Mouse (Mus musculus): ENCODE measurements around the gene Neurog1. TPM values are rescaled to one million over a fixed set of nuclear protein-coding genes. Genes with fewer than 3 reads are reported as not detected.

The Neurog1 gene
- polyA plus RNA-seq, 1 experiment from 2014 or later: not detected

GRCm38 (mm10) chr13:56258196-56259020 lies 6.4 kb upstream of the Neurog1 start:
- Histone ChIP-seq H3K4me2 (no peak overlapping the region), H3K9me3 (replicated peaks) (no peaks in the 10 kb centered on the region), H3K36me3 (no peaks in the 10 kb centered on the region), H3K4me1 (replicated peaks) (no peaks in the 10 kb centered on the region), H3K27me3 (peaks cover 92% of the 10 kb centered on the region), H3K9ac (no peak overlapping the region), H3K27ac (no peak overlapping the region), H3K4me3 (replicated peaks) (no peak overlapping the region)
- WGBS (ENCODE audit: insufficient replicate concordance): 3% methylated on average over 52 of the region's 52 CpGs
- ATAC-seq (ENCODE audit: low read depth): no peak
- no peak for DNase-seq

- Histone ChIP-seq H3K27ac (no peak overlapping the region), H3K4me2 (no peak overlapping the region), H3K36me3 (no peaks in the 10 kb centered on the region), H3K9me3 (replicated peaks) (no peaks in the 10 kb centered on the region), H3K4me1 (replicated peaks) (no peaks in the 10 kb centered on the region), H3K9ac (no peak overlapping the region), H3K4me3 (replicated peaks) (no peak overlapping the region), H3K27me3 (peaks cover 100% of the 10 kb centered on the region)
- WGBS (ENCODE audit: insufficient replicate concordance): 8% methylated on average over 12 of the region's 12 CpGs
- ATAC-seq (ENCODE audit: low read depth) (no peak), DNase-seq (no peak)
Measured at GRCm38 (mm10) chr13:56257469-56258153, 5.6 kb upstream of the Neurog1 start.

GRCm38 (mm10) chr13:56256716-56257299 lies 4.8 kb upstream of the Neurog1 start:
- DNase-seq (no peak), ATAC-seq (ENCODE audit: low read depth) (no peak)
- H3K27ac ChIP-seq: no peak overlapping the region
- no peaks in the 10 kb centered on the region for H3K36me3 ChIP-seq
- WGBS (ENCODE audit: insufficient replicate concordance): 14% methylated on average over 14 of the region's 14 CpGs
- H3K4me1 ChIP-seq (replicated peaks): no peaks in the 10 kb centered on the region
- H3K4me2 ChIP-seq: no peak overlapping the region
- H3K4me3 ChIP-seq (replicated peaks): no peak overlapping the region
- no peaks in the 10 kb centered on the region for H3K9me3 ChIP-seq (replicated peaks)
- H3K9ac ChIP-seq: no peak overlapping the region
- peaks cover 100% of the 10 kb centered on the region for H3K27me3 ChIP-seq

- H3K27ac ChIP-seq: no peak overlapping the region
- 11% methylated on average over 3 of the region's 3 CpGs for WGBS (ENCODE audit: insufficient replicate concordance)
- DNase-seq (no peak), ATAC-seq (ENCODE audit: low read depth) (no peak)
- no peaks in the 10 kb centered on the region for H3K36me3 ChIP-seq
- H3K4me2 ChIP-seq: no peak overlapping the region
- H3K9me3 ChIP-seq (replicated peaks): no peaks in the 10 kb centered on the region
- no peaks in the 10 kb centered on the region for H3K4me1 ChIP-seq (replicated peaks)
- no peak overlapping the region for H3K9ac ChIP-seq
- peaks cover 100% of the 10 kb centered on the region for H3K27me3 ChIP-seq
- no peak overlapping the region for H3K4me3 ChIP-seq (replicated peaks)
Measured at GRCm38 (mm10) chr13:56253379-56253778, 1.4 kb upstream of the Neurog1 start.

- Histone ChIP-seq H3K4me1 (replicated peaks) (no peaks in the 10 kb centered on the region), H3K27ac (no peak overlapping the region), H3K4me2 (no peak overlapping the region), H3K9ac (no peak overlapping the region), H3K27me3 (peaks cover 100% of the 10 kb centered on the region), H3K4me3 (replicated peaks) (no peak overlapping the region), H3K36me3 (no peaks in the 10 kb centered on the region), H3K9me3 (replicated peaks) (no peaks in the 10 kb centered on the region)
- 19% methylated on average over 8 of the region's 8 CpGs for WGBS (ENCODE audit: insufficient replicate concordance)
- ATAC-seq (ENCODE audit: low read depth): no peak
- DNase-seq: no peak
Measured at GRCm38 (mm10) chr13:56252783-56253182, 820 bp upstream of the Neurog1 start.

DNA sequence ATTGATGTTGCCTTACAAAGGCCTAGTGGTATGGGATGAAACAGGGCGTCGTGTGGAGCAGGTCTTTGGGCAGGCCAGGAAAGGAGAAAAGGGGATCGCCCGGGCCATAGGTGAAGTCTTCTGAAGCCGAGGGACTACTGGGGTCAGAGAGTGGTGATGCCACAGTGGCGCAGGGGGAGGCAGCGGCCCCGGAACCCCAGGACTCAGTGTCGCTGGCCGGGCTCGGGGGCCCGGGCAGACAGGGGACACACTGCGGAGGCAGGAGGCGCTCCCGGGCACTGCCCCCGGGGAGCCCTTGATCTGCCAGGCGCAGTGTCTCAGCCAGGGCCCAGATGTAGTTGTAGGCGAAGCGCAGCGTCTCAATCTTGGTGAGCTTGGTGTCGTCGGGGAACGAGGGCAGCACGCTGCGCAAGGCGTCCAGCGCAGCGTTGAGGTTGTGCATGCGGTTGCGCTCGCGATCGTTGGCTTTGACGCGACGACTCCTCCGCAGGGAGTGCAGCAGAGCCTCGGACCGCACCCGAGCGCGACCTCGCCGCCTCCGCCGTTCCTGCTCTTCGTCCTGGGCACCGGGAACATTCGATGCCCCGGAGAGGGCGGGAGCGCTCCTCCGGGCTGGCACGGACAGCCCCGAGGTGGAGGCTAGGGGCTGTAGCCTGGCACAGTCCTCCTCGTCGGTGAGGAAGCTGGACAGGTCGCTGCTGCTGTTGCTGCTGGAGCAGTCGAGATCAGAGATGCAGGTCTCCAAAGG lies 613 bp downstream of the Neurog1 start:
- no peak overlapping the region for H3K4me2 ChIP-seq

GRCm38 (mm10) chr13:56250551-56251161 lies 1.3 kb downstream of the Neurog1 start:
- Histone ChIP-seq H3K36me3 (no peaks in the 10 kb centered on the region), H3K4me3 (replicated peaks) (no peak overlapping the region), H3K4me1 (replicated peaks) (no peaks in the 10 kb centered on the region), H3K9ac (no peak overlapping the region), H3K4me2 (no peak overlapping the region), H3K9me3 (replicated peaks) (no peaks in the 10 kb centered on the region), H3K27ac (no peak overlapping the region), H3K27me3 (peaks cover 100% of the 10 kb centered on the region)
- DNase-seq (no peak), ATAC-seq (ENCODE audit: low read depth) (no peak)
- 3% methylated on average over 14 of the region's 14 CpGs for whole genome bisulfite sequencing (ENCODE audit: insufficient replicate concordance)

More for the DNA sequence above, 613 bp downstream of the Neurog1 start:
- no peak overlapping the region for H3K9ac ChIP-seq
- DNase-seq (no peak), ATAC-seq (ENCODE audit: low read depth) (no peak)
- no peak overlapping the region for H3K4me3 ChIP-seq (replicated peaks)
- no peaks in the 10 kb centered on the region for H3K36me3 ChIP-seq
- no peak overlapping the region for H3K27ac ChIP-seq
- peaks cover 100% of the 10 kb centered on the region for H3K27me3 ChIP-seq
- WGBS (ENCODE audit: insufficient replicate concordance): 2% methylated on average over 59 of the region's 59 CpGs
- no peaks in the 10 kb centered on the region for H3K4me1 ChIP-seq (replicated peaks)
- no peaks in the 10 kb centered on the region for H3K9me3 ChIP-seq (replicated peaks)

DNA sequence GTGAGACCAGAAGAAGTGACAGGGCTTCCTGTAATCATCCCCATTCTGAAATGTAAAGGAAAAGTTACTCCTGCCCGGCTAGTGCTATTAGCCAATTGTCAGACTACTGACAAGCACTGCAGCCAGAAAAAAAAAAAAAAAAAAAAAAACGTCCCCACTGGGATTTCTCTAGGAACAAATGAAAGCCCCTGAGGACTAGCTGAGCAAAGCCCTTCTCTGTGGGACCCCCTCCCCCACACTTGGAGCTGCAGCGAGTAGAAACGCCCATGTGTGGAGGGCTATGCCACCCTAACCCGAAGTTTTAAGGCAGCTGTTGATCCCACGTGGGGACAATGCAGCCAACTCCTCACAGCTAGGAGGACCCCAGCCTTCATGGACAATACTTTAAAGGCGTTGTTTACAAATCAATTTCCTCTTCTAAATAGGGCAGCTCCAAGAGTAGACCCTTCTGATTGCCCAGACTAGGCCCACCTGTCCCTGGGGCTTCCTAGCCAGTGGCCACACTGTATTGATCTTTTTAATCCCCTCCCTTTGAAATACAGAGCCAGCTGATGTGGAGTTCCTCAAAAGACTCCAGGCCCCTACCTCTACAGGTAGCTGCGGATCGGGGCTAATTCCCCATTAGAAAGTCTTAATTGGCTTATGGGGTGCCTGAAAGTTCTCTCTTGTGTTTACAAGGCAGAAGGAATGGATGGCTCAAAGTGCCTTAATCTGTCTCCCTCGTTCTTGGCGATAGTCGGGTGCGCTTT lies 2.2 kb downstream of the Neurog1 start:
- Histone ChIP-seq H3K27ac (no peak overlapping the region), H3K4me1 (replicated peaks) (no peaks in the 10 kb centered on the region), H3K9me3 (replicated peaks) (no peaks in the 10 kb centered on the region), H3K4me2 (no peak overlapping the region), H3K36me3 (no peaks in the 10 kb centered on the region), H3K9ac (no peak overlapping the region), H3K4me3 (replicated peaks) (no peak overlapping the region), H3K27me3 (peaks cover 92% of the 10 kb centered on the region)
- DNase-seq (no peak), ATAC-seq (ENCODE audit: low read depth) (no peak)
- WGBS (ENCODE audit: insufficient replicate concordance): 3% methylated on average over 13 of the region's 13 CpGs

DNA sequence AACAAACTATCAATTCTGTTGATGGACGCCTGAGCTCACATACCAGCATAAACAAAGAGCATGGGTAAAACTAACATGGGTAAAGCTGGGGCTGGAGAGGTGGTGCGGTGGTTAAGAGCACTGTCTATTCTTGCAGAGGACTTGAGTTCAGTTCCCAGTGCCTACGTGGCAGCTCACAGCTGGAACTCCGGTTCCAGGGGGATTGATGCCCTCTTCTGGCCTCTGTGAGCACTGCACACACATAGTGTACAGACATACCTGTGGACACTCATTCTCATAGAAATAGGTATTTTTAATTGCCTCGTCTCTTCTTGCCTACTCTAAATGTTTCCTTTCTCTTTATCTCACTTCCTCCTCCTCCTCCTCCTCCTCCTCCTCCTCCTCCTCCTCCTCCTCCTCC lies 8.9 kb downstream of the Neurog1 start:
- no peaks in the 10 kb centered on the region for H3K36me3 ChIP-seq
- no peak overlapping the region for H3K4me2 ChIP-seq
- WGBS (ENCODE audit: insufficient replicate concordance): 42% methylated on average over 5 of the region's 5 CpGs
- no peak for DNase-seq
- peaks cover 34% of the 10 kb centered on the region for H3K27me3 ChIP-seq
- no peak overlapping the region for H3K4me3 ChIP-seq (replicated peaks)
- no peaks in the 10 kb centered on the region for H3K9me3 ChIP-seq (replicated peaks)
- no peak for ATAC-seq (ENCODE audit: low read depth)
- no peak overlapping the region for H3K9ac ChIP-seq
- H3K4me1 ChIP-seq (replicated peaks): no peaks in the 10 kb centered on the region
- no peak overlapping the region for H3K27ac ChIP-seq

DNA sequence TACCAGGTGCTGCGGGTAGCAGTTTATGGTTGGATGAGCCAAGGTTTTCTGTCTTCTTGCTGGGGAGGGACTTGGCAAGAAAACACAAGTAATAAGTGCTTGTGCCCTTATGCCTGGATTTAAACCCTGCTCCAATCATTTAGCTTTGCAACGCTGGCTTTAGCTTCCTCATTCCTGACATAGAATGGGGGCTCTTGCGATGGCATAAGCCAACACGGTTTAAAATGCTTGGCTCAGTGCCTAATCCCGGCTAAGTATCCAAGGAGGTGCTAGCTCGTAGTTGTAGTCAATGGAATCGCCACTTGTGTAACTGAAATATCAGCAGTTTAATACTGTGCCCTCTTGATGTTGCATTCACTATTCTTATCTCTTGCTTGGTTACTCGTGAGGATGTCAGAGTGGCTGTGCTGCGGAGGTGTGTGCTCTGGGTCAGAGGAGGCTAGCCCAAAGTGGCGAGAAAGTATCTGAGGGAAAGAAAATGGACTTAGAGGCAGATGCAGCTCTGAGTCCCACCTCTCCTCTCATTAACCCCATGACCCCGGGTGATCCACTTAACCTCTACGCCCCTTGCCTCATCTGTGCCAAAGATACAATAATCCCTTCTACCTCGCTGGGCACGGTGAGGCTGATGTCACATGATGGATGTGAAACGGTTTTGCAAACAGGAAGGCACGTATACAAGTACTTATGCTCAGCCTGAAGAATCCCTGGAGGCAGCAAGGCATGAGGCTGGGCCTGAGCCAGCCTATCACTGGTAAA lies 11.8 kb downstream of the Neurog1 start:
- no peak for DNase-seq
- Histone ChIP-seq H3K27me3 (peaks cover 14% of the 10 kb centered on the region), H3K4me1 (replicated peaks) (no peaks in the 10 kb centered on the region), H3K4me3 (replicated peaks) (no peak overlapping the region), H3K27ac (no peak overlapping the region), H3K4me2 (no peak overlapping the region), H3K9me3 (replicated peaks) (no peaks in the 10 kb centered on the region), H3K9ac (no peak overlapping the region), H3K36me3 (no peaks in the 10 kb centered on the region)
- WGBS (ENCODE audit: insufficient replicate concordance): 67% methylated on average over 16 of the region's 16 CpGs
- no peak for ATAC-seq (ENCODE audit: low read depth)

Measured in liver, embryonic 13.5 days (tissue).